Mouse (Mus musculus) kidney, adult 11 months (tissue): ENCODE data around the gene Gm2310.
"Not testable (repeated sequence)": the region's sequence is repeated elsewhere in the genome, so short reads cannot be mapped to it uniquely, and the experiment has no call there.

Experiments
- DNase-seq: peaks from one replicate; pipeline ENCODE4 v3.0.0; 2022

Gm2310 gene

DNA sequence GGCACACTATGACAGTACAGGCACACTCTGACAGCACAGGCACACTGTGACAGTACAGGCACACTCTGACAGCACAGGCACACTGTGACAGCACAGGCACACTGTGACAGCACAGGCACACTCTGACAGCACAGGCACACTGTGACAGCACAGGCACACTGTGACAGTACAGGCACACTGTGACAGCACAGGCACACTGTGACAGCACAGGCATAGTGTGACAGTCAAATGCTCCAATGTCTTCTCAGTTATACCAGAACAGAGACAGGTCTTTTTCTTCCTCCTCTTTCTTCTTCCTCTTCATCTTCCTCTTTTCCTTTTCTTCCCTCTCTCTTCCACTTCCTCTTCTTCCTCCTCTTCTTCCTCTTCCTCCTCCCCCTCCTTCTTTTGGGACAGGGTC, at the start of gene Gm2310:
TSS of gene Gm2310 (minus strand) at position 101 of the 400 bp plus-strand sequence.
- not testable (repeated sequence) for DNase-seq

DNA sequence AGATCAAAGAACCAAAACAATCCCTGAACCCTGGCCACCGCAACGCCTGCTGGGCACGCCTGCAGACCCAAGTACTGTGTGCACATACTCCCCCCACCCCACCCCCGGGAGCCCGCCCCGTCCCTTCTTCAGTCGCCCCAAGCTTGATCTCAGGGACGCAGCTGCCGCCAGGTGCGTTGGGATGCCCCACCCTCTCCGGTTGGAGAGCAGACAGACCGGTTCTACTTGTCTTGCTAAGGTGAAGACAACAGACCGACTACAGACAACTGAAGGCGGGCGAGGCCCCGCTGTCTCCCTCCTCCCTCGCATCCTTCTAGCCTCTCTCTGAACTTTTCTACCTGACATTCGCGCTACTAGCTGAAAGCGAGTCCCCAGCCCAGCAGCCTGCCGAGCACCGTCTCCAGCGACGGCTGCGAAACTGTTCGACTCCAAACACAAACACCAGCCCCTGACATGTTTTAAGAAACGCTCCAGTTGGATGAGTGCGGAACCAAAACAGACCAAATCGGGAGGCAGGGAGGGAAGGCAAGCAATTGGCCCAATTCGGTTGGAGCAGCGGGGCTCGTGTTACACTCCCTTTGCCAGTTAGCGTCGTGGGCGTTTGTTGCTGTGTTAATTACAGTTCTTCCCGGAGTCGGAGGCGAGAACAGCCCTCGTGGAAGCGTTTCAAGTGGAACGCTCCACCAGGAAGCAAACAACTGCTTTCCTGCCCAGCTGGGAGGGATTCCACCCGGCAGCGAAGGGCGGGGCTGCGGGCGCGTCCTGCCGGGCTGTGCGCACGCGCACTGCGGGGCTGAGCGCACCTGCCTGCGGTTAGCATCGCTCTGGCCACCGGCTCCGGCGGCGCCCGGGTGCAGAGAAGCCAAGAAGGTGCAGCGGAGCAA, 49.1 kb upstream of the Gm2310 start:
- peak; percentile 88 for DNase-seq

DNA sequence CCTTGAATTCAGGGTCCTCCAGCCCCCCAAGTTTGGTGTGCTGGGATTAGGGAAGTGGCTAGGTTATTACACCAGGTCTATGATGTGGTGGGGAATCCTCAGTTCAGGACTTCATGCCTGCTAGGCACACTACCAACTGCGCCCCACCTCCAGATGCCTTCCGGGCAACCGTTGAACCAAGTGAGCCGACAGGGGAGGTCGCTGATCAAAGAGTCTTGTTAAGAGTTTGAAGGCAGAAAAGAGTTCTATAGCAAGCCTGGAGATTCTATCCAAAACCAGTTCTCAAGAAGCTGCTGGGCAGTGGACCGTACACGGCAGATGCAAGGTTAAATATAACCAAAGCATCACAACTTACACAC, 48.5 kb upstream of the Gm2310 start:
- DNase-seq: peak; percentile 15

- DNase-seq: no peak
Observed at GRCm38 (mm10) chr15:8565416-8565815, 45.7 kb upstream of the Gm2310 start.

- DNase-seq: no peak
Observed at GRCm38 (mm10) chr15:8564331-8564730, 44.6 kb upstream of the Gm2310 start.

- DNase-seq: no peak
Observed at GRCm38 (mm10) chr15:8563423-8564194, 43.9 kb upstream of the Gm2310 start.

- DNase-seq: no peak
Observed at GRCm38 (mm10) chr15:8562776-8563175, 43.0 kb upstream of the Gm2310 start.

- no peak for DNase-seq
Observed at GRCm38 (mm10) chr15:8531201-8531600, 11.4 kb upstream of the Gm2310 start.

DNA sequence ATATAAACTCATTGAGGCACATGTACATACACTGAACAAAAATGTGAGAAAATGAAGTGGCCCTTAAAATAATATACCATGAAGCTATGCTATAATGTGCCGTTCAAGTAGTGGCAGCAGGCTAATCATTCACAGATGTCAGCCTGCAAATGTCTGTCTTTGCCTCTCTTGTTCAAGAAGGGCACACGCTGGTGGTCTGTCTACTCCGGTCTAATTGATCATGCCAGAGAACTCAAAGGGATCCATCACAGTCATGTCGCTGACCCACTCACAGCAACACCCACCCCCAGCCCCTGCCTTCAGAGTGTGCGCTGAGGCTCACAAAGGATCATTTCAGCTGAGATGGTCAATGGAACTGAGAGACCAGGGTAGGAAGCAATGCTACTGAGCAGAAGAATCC, 6.8 kb downstream of the Gm2310 start:
- no peak for DNase-seq

DNA sequence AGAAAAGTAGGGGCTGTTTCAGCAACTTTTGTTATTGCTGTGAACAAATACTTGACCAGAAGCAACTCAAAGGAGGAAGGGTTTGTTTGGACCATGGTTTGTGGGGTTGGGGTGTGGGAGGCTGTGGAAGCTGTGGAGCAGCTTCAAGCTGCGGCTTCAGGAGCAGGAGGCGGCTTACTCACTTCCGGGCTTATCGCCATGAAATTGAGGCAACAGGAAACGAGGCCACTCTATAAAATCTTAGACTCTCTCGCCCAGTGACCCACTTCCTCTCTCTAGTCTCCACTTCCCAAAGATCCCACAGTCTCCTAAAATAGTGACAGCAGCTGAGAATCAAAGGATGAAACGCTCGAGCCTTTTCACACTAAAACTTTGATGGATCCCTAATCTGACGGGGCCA, 7.9 kb downstream of the Gm2310 start:
- DNase-seq: no peak

DNA sequence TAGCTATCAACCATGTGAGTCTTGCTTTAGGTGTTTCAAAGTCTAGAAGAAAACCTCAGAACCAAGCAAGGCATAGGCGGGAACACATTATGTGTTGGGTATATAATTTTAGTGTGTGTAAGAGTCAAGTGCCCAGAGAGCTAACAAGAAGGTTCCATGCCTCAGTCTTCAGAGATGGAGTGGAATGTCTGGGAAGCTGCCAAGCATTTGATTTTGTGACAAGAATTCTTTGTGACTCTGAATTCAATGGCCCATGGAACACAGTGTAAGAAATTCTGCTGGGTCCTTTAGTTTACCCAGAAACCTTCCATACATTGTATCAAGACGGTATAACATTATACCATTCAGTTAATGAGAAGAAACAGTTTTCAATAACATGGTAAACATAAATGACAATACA, 17.3 kb downstream of the Gm2310 start:
- DNase-seq: no peak

DNA sequence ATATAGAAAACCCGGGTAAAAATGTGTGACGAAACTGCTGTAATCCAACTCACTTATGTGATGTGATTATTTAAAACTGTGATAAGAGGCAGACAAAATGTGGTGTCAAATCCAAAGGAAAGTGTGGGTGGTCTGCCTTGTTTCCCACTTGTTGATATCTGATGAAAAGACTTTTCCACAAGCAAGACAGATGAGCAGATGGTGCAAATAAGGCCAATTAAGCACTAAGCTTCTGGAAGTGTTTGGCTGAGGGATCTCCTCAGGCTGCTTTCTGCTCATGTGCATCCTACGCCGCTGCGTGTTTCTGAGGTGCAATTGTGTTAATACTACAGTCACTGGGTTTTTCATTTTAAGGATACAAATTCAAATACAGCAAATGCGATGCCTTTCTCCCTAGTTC, 34.5 kb downstream of the Gm2310 start:
- no peak for DNase-seq

DNA sequence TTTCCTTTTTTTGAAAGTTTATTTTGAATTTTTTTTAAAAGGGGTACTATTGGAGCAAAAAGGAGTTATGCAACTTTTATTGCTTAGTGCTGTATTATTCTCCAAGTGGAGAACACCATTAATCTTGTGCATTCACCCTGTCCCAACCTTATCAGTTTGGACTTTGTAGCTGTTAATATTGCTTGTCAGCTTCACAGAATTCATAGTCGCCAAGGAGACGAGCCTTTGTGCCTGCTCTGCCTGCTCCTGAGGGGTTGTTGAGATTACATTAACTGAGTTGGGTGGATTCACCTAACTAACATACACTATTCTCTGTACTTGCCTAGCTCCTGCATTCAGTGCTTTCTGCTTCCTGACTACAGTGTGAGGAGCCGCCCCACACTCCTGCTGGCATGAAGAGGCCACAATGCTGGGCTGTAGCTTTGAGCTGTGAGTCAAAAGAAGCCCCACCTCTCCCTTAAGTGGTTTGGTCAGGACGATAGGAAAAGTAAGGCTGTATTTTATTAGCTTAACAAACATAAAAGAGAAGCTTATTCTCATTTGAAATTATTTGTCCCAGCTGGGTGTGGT, 50.7 kb downstream of the Gm2310 start:
- no peak for DNase-seq
